Mouse (Mus musculus): ENCODE results near the gene Parva. TPM values are rescaled to one million over a fixed set of nuclear protein-coding genes. Genes with fewer than 3 reads are reported as not detected.

Gene Parva
- polyA plus RNA-seq, 1 experiment from 2014 or later, result 108 TPM

DNA sequence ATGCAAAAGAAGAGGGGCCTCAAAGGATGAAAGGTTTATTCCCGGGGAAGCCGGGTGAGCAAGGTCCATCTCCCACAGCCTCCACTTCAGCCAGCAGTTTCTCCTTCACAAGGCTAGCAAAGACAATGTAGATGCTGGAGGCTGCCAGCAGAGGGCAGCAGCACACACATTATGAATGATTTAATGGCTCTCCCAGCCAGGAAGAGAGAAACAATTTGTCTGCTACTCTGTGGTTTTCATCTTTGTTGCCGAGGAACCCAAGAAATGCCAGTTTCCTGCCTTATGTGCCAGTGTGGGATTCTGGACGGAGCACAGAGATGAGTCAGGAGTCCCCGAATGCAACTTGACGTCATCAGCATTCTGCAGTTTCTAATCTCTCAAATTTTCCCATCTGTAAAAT, 27.1 kb upstream of the Parva start:
- no peak for ATAC-seq (ENCODE audit: low FRiP score, low read depth)
- Histone ChIP-seq H3K9me3 (no peaks in the 10 kb centered on the region), H3K4me1 (peaks cover 10% of the 10 kb centered on the region), H3K4me3 (no peak overlapping the region), H3K4me2 (replicated peaks) (no peak overlapping the region), H3K27me3 (no peaks in the 10 kb centered on the region), H3K9ac (no peak overlapping the region), H3K36me3 (no peaks in the 10 kb centered on the region), H3K27ac (no peak overlapping the region)
- 45% methylated on average over 6 of the region's 6 CpGs for WGBS

DNA sequence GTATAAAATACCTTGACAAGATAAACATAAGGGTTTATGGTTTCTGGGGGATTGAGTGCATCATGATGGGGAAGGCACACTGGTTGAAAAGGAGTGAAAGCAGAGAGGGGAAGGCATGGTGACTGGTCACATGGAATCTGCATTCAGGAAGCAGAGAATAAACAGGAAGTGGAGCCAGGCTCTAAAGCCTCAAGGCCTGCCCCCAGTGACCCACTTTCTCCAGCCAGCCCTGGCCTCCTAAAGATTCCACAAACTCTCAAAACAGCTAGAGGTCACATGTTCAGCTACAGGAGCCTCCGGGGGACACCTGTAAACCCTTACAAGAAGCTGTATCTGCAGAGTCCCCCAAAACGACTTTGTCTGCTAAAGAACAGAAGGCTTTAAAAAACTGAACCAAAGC, 22.2 kb upstream of the Parva start:
- 42% methylated on average over 2 of the region's 2 CpGs for WGBS

DNA sequence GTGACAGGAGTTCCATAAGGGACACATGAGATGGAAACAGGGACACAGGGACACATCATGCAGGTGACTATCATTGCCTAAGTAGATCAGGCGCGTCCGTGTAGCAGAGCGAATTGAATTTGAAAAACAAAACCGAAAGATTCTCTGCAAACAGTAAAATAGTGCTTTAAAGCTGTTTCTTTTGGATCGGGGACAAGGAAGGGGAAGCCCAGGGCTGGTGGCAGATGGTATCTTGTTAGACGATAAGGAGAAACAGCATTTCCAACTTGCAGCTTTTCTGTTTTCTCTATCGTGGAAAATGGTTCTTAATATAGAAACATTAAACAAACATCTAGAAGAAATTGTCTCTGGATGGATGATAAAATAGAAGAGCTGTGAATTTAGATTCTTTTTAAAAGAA, 21.7 kb upstream of the Parva start:
- ATAC-seq (ENCODE audit: low FRiP score, low read depth), result no peak
- Histone ChIP-seq H3K27ac (no peak overlapping the region), H3K9me3 (no peaks in the 10 kb centered on the region), H3K4me1 (peaks cover 7% of the 10 kb centered on the region), H3K4me2 (replicated peaks) (no peak overlapping the region), H3K4me3 (no peak overlapping the region), H3K36me3 (no peaks in the 10 kb centered on the region), H3K9ac (no peak overlapping the region), H3K27me3 (no peaks in the 10 kb centered on the region; the same call in 1 of the 2 replicates)
- 87% methylated on average over 8 of the region's 8 CpGs for WGBS

More for the DNA sequence above, 22.2 kb upstream of the Parva start:
- Histone ChIP-seq H3K4me1 (peaks cover 7% of the 10 kb centered on the region), H3K36me3 (no peaks in the 10 kb centered on the region), H3K27me3 (no peaks in the 10 kb centered on the region; the same call in 1 of the 2 replicates), H3K9me3 (no peaks in the 10 kb centered on the region), H3K4me3 (no peak overlapping the region), H3K4me2 (replicated peaks) (no peak overlapping the region), H3K9ac (no peak overlapping the region), H3K27ac (no peak overlapping the region)
- ATAC-seq (ENCODE audit: low FRiP score, low read depth), result no peak

DNA sequence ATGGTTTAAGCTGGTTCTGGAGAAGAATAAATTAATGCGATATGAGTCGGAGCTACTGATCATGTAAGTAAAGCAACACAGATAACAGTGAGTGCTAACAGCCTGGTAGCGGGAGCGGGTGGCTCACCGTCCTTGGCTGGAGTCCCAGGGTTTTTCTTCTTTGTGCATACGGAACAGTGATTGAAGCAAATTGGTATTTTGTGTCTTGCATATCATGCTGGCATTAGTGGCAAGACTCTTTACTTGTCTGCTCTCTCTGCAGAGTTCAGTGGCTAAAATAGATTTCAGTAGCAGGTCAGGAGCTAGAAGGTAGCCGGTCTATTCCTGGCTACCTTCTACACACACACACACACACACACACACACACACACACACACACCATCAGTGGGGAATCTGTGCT, 19.7 kb upstream of the Parva start:
- ATAC-seq (ENCODE audit: low FRiP score, low read depth), result no peak
- WGBS, result 84% methylated on average over 7 of the region's 7 CpGs
- H3K27me3 ChIP-seq, result no peaks in the 10 kb centered on the region; the same call in 1 of the 2 replicates
- no peak overlapping the region for H3K9ac ChIP-seq
- H3K9me3 ChIP-seq, result no peaks in the 10 kb centered on the region
- H3K4me3 ChIP-seq, result no peak overlapping the region
- peaks cover 7% of the 10 kb centered on the region for H3K4me1 ChIP-seq
- no peak overlapping the region for H3K27ac ChIP-seq
- H3K36me3 ChIP-seq, result no peaks in the 10 kb centered on the region
- H3K4me2 ChIP-seq (replicated peaks), result no peak overlapping the region

DNA sequence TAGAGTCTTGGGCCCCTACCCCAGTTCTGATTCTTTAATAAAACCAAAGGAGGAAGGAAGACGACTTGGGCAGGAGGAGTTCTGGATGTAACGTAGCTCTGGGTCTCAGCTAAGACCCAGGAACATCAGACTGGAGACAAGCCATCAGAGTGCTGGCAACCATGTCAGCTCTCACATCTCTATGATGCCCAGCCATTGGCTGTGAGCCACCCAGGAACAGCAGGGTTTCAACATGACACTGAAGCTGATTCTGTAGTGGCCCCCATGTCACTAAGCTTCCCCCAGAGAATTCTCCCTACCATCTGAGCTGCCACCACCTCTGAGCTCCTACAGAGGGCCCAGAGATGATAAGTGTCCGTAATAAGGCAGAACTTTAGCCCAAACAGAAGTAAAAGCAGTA, 17.3 kb upstream of the Parva start:
- WGBS, result 81% methylated on average over 3 of the region's 3 CpGs
- H3K27ac ChIP-seq, result no peak overlapping the region
- no peak overlapping the region for H3K9ac ChIP-seq
- no peaks in the 10 kb centered on the region; the same call in 1 of the 2 replicates for H3K27me3 ChIP-seq
- H3K4me1 ChIP-seq, result peaks cover 4% of the 10 kb centered on the region
- ATAC-seq (ENCODE audit: low FRiP score, low read depth), result no peak
- no peaks in the 10 kb centered on the region for H3K36me3 ChIP-seq
- H3K9me3 ChIP-seq, result no peaks in the 10 kb centered on the region
- no peak overlapping the region for H3K4me2 ChIP-seq (replicated peaks)
- no peak overlapping the region for H3K4me3 ChIP-seq

DNA sequence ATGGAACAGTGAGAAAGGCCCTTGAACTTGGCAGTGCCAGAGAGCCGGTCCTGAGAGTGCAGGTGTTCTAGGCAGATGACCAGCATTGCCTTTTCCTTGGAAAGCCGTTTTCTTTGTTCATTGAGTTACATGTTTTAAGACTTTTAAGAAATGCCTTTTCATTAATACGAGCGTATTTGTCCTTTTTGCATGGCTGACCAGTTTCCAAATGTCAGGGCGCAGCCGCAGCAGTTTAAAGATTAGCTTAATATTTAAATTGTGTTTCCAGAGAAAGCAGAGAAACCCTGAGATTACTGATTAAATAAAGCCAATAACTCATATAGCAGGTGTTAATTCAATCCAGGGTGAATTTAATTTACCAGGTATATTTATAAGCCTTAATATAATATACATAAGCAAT, 14.0 kb upstream of the Parva start:
- Histone ChIP-seq H3K36me3 (no peaks in the 10 kb centered on the region), H3K4me1 (peaks cover 22% of the 10 kb centered on the region), H3K27me3 (no peaks in the 10 kb centered on the region), H3K4me3 (no peak overlapping the region), H3K27ac (no peak overlapping the region), H3K9me3 (no peaks in the 10 kb centered on the region), H3K4me2 (replicated peaks) (no peak overlapping the region), H3K9ac (no peak overlapping the region)
- no peak for ATAC-seq (ENCODE audit: low FRiP score, low read depth)
- 76% methylated on average over 6 of the region's 6 CpGs for WGBS

DNA sequence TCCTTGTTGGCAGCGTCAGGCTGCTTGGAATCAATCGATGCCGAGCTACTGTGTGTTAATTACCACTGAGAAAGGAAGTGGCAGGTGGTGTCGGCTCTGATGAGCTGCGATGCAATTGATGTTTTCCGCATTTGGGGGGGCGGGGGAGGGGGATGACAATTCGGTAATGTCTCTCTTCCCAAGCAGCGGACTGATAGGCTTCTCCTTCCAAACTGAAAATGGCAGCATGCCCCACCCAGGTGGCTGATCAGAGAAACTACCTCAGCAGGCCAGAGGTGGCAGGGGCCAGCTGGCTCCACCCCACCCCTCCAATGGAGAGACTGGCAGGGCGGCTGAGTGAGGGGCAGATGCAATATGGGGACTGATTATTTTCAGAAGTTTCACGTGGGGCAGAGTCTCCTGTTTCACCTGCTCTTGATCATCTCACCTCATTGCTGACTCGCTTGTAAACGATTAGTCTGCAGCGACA, 11.2 kb upstream of the Parva start:
- no peak overlapping the region for H3K27ac ChIP-seq

DNA sequence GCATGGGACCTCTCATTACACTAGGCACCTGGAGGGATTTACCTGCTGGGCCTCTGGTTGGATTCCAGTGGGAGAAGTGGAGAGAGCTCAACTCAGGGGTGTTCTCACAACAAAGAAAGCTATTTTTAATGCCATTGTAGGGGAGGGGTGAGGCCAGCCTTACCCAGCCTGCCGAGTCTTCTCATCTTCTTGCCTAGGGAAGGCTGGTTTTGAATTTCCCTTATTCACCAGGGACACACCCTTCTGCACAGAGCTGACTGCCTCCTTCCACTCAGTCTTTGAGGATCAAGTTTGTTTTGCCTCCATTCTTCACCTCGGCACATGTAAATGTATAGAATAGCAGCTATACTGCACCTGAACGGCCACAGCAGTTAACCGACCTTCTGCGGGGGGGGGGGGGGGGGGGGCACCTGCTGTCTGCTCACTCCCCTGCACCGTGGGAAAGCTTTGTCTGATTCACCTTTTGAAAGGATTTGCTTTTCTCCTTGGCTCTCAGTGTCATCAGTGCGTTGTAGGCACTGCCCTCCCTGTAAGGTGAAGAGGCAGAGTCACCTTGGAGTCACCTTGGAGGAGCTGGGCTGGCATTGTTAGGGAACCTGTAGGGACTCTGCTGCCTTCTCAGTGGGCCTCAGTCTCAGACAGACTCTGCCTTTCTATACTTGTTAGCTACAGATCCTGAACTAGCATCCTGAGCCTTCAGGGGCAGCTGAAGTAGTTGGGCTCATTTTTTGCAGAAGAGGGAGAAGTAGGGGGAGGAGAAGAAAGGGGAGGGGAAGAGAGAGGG, 10.4 kb upstream of the Parva start:
- no peaks in the 10 kb centered on the region for H3K27me3 ChIP-seq
- 5% methylated on average over 7 of the region's 7 CpGs for WGBS
- no peak for ATAC-seq (ENCODE audit: low FRiP score, low read depth)

More for the DNA sequence above, 11.2 kb upstream of the Parva start:
- H3K4me2 ChIP-seq (replicated peaks), result peak overlapping the region; percentile 49
- no peak for ATAC-seq (ENCODE audit: low FRiP score, low read depth)
- H3K36me3 ChIP-seq, result no peaks in the 10 kb centered on the region
- WGBS, result 6% methylated on average over 14 of the region's 14 CpGs
- H3K9me3 ChIP-seq, result no peaks in the 10 kb centered on the region
- peak overlapping the region; percentile 11; the same call in 1 of the 2 replicates for H3K4me3 ChIP-seq
- H3K27me3 ChIP-seq, result no peaks in the 10 kb centered on the region
- peaks cover 22% of the 10 kb centered on the region for H3K4me1 ChIP-seq
- H3K9ac ChIP-seq, result 0 out of 2 replicates have a peak overlapping the region, but pooled peaks have one; percentile 39

DNA sequence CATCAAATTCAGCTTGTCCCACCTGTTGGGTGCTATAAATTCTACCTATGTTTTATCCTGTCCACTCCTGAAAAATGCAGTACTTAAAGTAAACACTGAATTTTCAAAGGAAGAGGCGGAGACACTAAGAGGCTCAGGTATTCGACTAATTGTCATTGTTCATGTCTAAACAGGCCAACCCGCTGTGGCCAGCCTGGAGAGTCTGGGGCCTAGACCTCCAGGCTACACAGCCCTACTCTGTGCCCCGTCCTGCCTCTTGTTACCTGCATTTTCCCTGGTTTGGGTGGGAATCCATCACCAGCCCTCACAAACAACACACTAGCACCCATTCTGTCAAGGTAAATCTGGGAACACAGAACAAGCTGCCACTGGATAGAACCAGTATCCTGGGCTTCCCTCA, 9.7 kb upstream of the Parva start:
- Histone ChIP-seq H3K36me3 (no peaks in the 10 kb centered on the region), H3K27me3 (no peaks in the 10 kb centered on the region), H3K9me3 (no peaks in the 10 kb centered on the region), H3K4me2 (replicated peaks) (no peak overlapping the region), H3K4me3 (no peak overlapping the region), H3K27ac (no peak overlapping the region), H3K4me1 (peaks cover 22% of the 10 kb centered on the region), H3K9ac (no peak overlapping the region)
- ATAC-seq (ENCODE audit: low FRiP score, low read depth), result 0 out of 2 replicates have a peak, but pooled peaks have one; percentile 29
- WGBS, result 69% methylated on average over 4 of the region's 4 CpGs

More for the DNA sequence above, 10.4 kb upstream of the Parva start:
- H3K4me3 ChIP-seq, result no peak overlapping the region
- no peaks in the 10 kb centered on the region for H3K9me3 ChIP-seq
- H3K9ac ChIP-seq, result no peak overlapping the region
- peaks cover 22% of the 10 kb centered on the region for H3K4me1 ChIP-seq
- peak overlapping the region; percentile 49 for H3K4me2 ChIP-seq (replicated peaks)
- H3K27ac ChIP-seq, result no peak overlapping the region
- H3K36me3 ChIP-seq, result no peaks in the 10 kb centered on the region

DNA sequence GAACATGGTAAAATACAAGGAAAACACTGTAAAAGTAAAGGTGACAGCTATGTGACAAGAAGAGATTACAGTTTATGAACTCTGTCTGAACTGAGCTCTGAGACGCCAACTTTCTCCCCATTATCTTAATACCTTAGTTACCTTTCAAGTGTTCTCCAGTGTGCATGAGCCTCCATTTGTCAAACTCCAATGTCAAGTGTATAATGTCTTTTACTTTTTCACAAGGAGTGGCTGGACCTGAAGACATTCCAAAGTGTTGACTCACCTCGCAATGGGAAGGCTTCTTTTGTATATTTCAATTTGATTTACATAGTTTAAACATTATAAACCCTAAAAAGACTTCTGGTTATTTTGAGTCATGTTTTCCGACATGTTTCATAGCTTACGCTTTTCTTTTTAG, 3.9 kb upstream of the Parva start:
- Histone ChIP-seq H3K4me1 (peaks cover 12% of the 10 kb centered on the region), H3K27me3 (no peaks in the 10 kb centered on the region), H3K9me3 (no peaks in the 10 kb centered on the region), H3K4me3 (no peak overlapping the region), H3K9ac (no peak overlapping the region), H3K4me2 (replicated peaks) (no peak overlapping the region), H3K27ac (no peak overlapping the region), H3K36me3 (no peaks in the 10 kb centered on the region)
- WGBS, result 84% methylated on average over 4 of the region's 4 CpGs
- no peak for ATAC-seq (ENCODE audit: low FRiP score, low read depth)

DNA sequence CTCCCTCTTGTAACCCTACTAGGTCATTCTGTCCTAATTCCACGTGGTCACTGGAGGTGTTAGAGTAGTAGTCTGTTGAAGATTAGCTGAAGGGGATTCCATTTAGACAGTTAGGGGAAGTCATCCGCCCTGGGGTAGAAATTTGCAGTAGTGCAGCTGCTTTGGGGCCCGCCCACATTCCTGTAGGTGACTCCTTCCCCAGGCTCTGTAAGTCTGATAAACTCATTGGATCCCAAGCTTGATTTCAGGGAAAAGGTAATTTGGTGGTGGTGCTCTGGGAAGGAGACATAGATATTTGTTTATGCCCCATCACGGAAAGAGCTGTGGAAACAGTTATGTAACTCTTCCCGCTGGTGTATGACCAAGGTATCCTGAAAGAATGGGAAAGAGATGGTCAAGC, 494 bp upstream of the Parva start:
- no peak for ATAC-seq (ENCODE audit: low FRiP score, low read depth)

DNA sequence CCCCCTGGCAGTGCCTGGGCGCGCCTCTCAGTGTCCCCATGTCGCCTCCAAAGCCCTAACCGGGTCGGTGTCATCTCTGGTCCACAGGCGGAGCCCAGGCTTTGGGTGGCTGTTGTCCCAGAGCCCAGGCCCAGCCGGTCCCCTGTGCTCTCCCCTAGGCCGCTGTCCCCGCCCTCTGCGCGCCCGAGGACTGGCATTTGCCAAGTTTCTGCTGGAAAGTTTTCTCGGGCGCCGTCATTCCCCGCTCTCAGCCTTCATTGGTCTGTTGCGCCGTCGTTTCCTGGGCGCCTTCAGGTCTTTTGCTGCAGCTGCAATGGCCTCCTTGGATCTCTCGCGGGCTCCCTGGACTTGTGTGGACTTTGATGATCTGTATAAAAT, 842 bp downstream of the Parva start:
- under 1% methylated on average over 22 of the region's 22 CpGs for WGBS

More for the DNA sequence above, 494 bp upstream of the Parva start:
- Histone ChIP-seq H3K27ac (peak overlapping the region; percentile 99; the same call in 1 of the 2 replicates), H3K4me3 (peak overlapping the region; percentile 77), H3K27me3 (no peaks in the 10 kb centered on the region), H3K9ac (0 out of 2 replicates have a peak overlapping the region, but pooled peaks have one; percentile 93), H3K4me1 (peaks cover 22% of the 10 kb centered on the region), H3K36me3 (peaks cover 3% of the 10 kb centered on the region; the same call in 1 of the 2 replicates), H3K9me3 (peaks cover 3% of the 10 kb centered on the region; the same call in 1 of the 2 replicates), H3K4me2 (replicated peaks) (peak overlapping the region; percentile 73)
- WGBS, result 52% methylated on average over 5 of the region's 5 CpGs

More for the DNA sequence above, 842 bp downstream of the Parva start:
- Histone ChIP-seq H3K27ac (peak overlapping the region; percentile 99), H3K4me3 (peak overlapping the region; percentile 77), H3K27me3 (no peaks in the 10 kb centered on the region), H3K4me1 (peaks cover 22% of the 10 kb centered on the region), H3K9me3 (peaks cover 3% of the 10 kb centered on the region; the same call in 1 of the 2 replicates), H3K36me3 (peaks cover 3% of the 10 kb centered on the region; the same call in 1 of the 2 replicates), H3K9ac (peak overlapping the region; percentile 93), H3K4me2 (replicated peaks) (peak overlapping the region; percentile 73)
- ATAC-seq (ENCODE audit: low FRiP score, low read depth), result peak; percentile 90

All from limb, embryonic 13.5 days (tissue).